Mouse (Mus musculus) liver, adult 2 months (tissue): ENCODE data around the gene Gm49661.

Experiments
- CTCF ChIP-seq: fragments of 200-500 bp; IDR thresholded peaks from 2 replicates; pipeline ENCODE4 v1.5.1; 2011; ENCODE audit warnings: low read depth, low read length, control low read depth
- POLR2A ChIP-seq: fragments of 200-500 bp; IDR thresholded peaks from 2 replicates; pipeline ENCODE4 v1.6.1; 2011; ENCODE audit warnings: low read length, control low read depth; ENCODE audit not compliant: insufficient read depth; ENCODE audit errors: extremely low read depth

GRCm38 (mm10) chr8:84981644-84982498 lies 12.6 kb upstream of the Gm49661 start:
- TF ChIP-seq POLR2A (no peak), CTCF (no peak)
